Mouse (Mus musculus): ENCODE measurements around the gene Sag. TPM values are rescaled to one million over a fixed set of nuclear protein-coding genes. Genes with fewer than 3 reads are reported as not detected.
"Not testable (repeated sequence)": the region's sequence is repeated elsewhere in the genome, so short reads cannot be mapped to it uniquely, and the experiment has no call there.

The Sag gene
- total and polyA plus RNA-seq, 2 experiments from 2014 or later: 0.11 to 0.31 TPM

DNA sequence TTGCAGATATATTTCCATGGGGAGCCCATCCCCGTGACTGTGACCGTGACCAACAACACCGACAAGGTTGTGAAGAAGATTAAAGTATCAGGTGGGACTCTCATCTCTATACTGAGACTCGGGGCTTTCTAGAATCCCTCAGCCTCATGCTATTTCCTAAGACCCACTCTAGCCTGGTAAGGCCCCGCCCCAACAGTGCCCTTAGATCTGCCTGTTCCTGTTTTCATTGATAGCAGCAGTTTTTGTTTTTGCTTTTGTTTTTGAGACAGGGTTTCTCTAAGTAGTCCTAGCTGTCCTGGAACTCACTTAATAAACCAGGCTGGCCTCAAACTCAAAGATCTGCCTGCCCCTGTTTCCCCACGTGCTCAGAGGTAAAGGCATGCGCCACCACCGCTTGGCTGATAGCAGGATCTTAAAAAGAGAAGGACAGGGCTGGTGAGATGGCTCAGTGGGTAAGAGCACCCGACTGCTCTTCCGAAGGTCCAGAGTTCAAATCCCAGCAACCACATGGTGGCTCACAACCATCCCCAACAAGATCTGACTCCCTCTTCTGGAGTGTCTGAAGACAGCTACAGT, 21.0 kb downstream of the Sag start:
- no peaks in the 10 kb centered on the region for H3K9me3 ChIP-seq (replicated peaks; ENCODE audit: control insufficient read depth, low read length)
- TF ChIP-seq CTCF (IDR thresholded peaks at IDR 0.05; ENCODE audit: low read depth) (no peak), EP300 (IDR thresholded peaks at IDR 0.05; ENCODE audit: low read depth) (no peak)
- no peak overlapping the region for H3K27ac ChIP-seq (ENCODE audit: low read depth)
- 85% methylated on average over 10 of the region's 10 CpGs for whole genome bisulfite sequencing
- no peak overlapping the region for H3K4me3 ChIP-seq (ENCODE audit: low read depth, low read length)
- H3K4me2 ChIP-seq (ENCODE audit: low read depth, low read length): no peak overlapping the region
- H3K9ac ChIP-seq (replicated peaks; ENCODE audit: low read depth, low read length): no peak overlapping the region
- no peaks in the 10 kb centered on the region for H3K36me3 ChIP-seq (replicated peaks; ENCODE audit: control insufficient read depth, insufficient read depth, low read length)
- ATAC-seq (ENCODE audit: insufficient read depth, low read depth) (no peak), DNase-seq (ENCODE audit: low spot score) (no peak)
- peaks cover 6% of the 10 kb centered on the region; the same call in 1 of the 2 replicates for H3K4me1 ChIP-seq (ENCODE audit: control insufficient read depth, insufficient read depth)
- no peaks in the 10 kb centered on the region for H3K27me3 ChIP-seq (ENCODE audit: control insufficient read depth, insufficient read depth, low read length)

DNA sequence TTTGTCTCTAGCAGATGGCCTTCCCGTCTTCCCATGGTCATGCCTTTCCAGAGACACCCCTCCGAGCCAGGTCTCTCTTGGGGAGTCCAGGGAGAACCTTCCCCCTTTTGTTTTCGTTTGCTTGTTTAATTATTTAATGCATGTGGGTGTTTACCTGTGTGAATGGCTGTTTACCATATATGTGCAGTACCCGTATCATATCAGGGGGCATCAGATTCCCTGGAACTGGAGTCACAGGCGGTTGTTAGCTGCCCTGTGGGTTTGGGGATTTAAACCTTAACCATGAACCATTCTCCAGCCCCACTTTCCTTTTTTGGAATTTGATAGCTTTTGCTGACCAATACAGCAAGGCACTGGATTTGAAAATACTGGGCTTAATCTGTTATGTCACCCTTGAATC, 21.8 kb downstream of the Sag start:
- Histone ChIP-seq H3K9ac (replicated peaks; ENCODE audit: low read depth, low read length) (no peak overlapping the region), H3K4me1 (ENCODE audit: control insufficient read depth, insufficient read depth) (peaks cover 6% of the 10 kb centered on the region; the same call in 1 of the 2 replicates), H3K4me2 (ENCODE audit: low read depth, low read length) (no peak overlapping the region), H3K4me3 (ENCODE audit: low read depth, low read length) (no peak overlapping the region), H3K36me3 (replicated peaks; ENCODE audit: control insufficient read depth, insufficient read depth, low read length) (no peaks in the 10 kb centered on the region), H3K9me3 (replicated peaks; ENCODE audit: control insufficient read depth, low read length) (no peaks in the 10 kb centered on the region), H3K27ac (ENCODE audit: low read depth) (no peak overlapping the region), H3K27me3 (ENCODE audit: control insufficient read depth, insufficient read depth, low read length) (no peaks in the 10 kb centered on the region)
- 88% methylated on average over 5 of the region's 5 CpGs for WGBS
- no peak for TF ChIP-seq EP300 (IDR thresholded peaks at IDR 0.05; ENCODE audit: low read depth)
- TF ChIP-seq CTCF (IDR thresholded peaks at IDR 0.05; ENCODE audit: low read depth): no peak
- DNase-seq (ENCODE audit: low spot score): no peak
- ATAC-seq (ENCODE audit: insufficient read depth, low read depth): no peak

DNA sequence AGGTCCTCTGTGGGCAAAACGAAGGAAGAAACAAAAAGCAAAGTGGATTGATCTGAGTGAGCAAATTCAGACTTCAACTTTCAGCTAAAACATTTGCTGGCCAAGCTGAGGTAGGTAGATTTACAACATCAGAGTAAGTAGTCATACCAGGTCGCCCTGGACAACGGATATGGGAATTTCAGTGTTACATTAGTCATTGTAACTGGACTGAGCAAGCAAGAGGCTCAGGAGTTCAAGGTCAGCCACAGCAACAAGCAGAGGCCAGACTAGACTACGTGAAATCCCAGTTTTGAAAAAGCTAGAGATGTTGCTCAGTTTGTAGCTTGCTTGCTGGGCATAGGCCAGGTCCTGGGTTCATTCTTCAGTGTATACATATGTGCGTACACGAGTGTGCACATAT, 22.5 kb downstream of the Sag start:
- DNase-seq (ENCODE audit: low spot score) (no peak), ATAC-seq (ENCODE audit: insufficient read depth, low read depth) (no peak)
- H3K9me3 ChIP-seq (replicated peaks; ENCODE audit: control insufficient read depth, low read length): no peaks in the 10 kb centered on the region
- TF ChIP-seq EP300 (IDR thresholded peaks at IDR 0.05; ENCODE audit: low read depth): no peak
- no peak for TF ChIP-seq CTCF (IDR thresholded peaks at IDR 0.05; ENCODE audit: low read depth)
- H3K4me1 ChIP-seq (ENCODE audit: control insufficient read depth, insufficient read depth): peaks cover 6% of the 10 kb centered on the region; the same call in 1 of the 2 replicates
- 88% methylated on average over 6 of the region's 6 CpGs for WGBS
- H3K4me3 ChIP-seq (ENCODE audit: low read depth, low read length): no peak overlapping the region
- H3K9ac ChIP-seq (replicated peaks; ENCODE audit: low read depth, low read length): no peak overlapping the region
- H3K36me3 ChIP-seq (replicated peaks; ENCODE audit: control insufficient read depth, insufficient read depth, low read length): no peaks in the 10 kb centered on the region
- no peak overlapping the region for H3K27ac ChIP-seq (ENCODE audit: low read depth)
- H3K4me2 ChIP-seq (ENCODE audit: low read depth, low read length): no peak overlapping the region
- no peaks in the 10 kb centered on the region for H3K27me3 ChIP-seq (ENCODE audit: control insufficient read depth, insufficient read depth, low read length)

DNA sequence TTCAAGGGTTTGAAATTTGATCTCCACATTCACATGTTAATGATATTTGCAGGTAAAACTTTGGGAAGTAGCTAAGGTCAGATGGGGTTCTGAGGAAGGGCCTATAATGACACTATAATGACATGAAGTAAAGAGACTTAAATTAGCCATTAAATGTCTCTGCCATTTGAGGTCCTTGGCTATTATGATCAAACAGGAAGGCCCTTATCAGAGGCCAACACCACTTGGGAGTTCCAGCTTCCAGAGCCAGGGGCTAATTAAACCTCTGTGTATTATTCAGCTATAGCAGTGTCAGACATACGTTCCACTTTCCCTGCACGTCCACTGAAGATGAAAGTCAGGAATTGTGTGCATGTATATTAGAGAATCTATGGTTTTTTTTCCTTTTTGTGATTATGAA, 23.0 kb downstream of the Sag start:
- no peak for DNase-seq (ENCODE audit: low spot score)
- H3K27me3 ChIP-seq (ENCODE audit: control insufficient read depth, insufficient read depth, low read length): no peaks in the 10 kb centered on the region
- H3K4me2 ChIP-seq (ENCODE audit: low read depth, low read length): no peak overlapping the region
- no peak overlapping the region for H3K4me3 ChIP-seq (ENCODE audit: low read depth, low read length)
- H3K36me3 ChIP-seq (replicated peaks; ENCODE audit: control insufficient read depth, insufficient read depth, low read length): no peaks in the 10 kb centered on the region
- H3K9me3 ChIP-seq (replicated peaks; ENCODE audit: control insufficient read depth, low read length): no peaks in the 10 kb centered on the region
- no peak overlapping the region for H3K27ac ChIP-seq (ENCODE audit: low read depth)
- 51% methylated on average over 2 of the region's 2 CpGs for WGBS
- H3K9ac ChIP-seq (replicated peaks; ENCODE audit: low read depth, low read length): no peak overlapping the region
- TF ChIP-seq EP300 (IDR thresholded peaks at IDR 0.05; ENCODE audit: low read depth) (no peak), CTCF (IDR thresholded peaks at IDR 0.05; ENCODE audit: low read depth) (no peak)
- no peak for ATAC-seq (ENCODE audit: insufficient read depth, low read depth)
- H3K4me1 ChIP-seq (ENCODE audit: control insufficient read depth, insufficient read depth): peaks cover 6% of the 10 kb centered on the region; the same call in 1 of the 2 replicates

DNA sequence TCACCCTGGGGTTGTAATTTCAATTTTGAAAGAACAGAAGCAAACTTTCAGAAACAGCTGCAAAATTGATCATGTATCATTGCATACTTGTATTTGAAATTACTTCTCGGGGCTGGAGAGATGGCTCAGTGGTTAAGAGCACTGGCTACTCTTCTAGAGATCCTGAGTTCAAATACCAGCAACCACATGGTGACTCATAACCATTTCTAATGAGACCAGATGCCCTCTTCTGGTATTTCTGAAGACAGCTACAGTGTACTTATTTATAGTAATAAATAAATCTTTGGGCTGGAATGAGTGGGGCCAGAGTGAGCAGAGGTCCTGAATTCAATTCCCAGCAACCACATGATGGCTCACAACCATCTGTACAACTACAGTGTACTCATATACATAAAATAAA, 24.0 kb downstream of the Sag start:
- H3K36me3 ChIP-seq (replicated peaks; ENCODE audit: control insufficient read depth, insufficient read depth, low read length); H3K4me1 ChIP-seq (ENCODE audit: control insufficient read depth, insufficient read depth); H3K9ac ChIP-seq (replicated peaks; ENCODE audit: low read depth, low read length); H3K4me2 ChIP-seq (ENCODE audit: low read depth, low read length); H3K9me3 ChIP-seq (replicated peaks; ENCODE audit: control insufficient read depth, low read length); H3K4me3 ChIP-seq (ENCODE audit: low read depth, low read length); H3K27me3 ChIP-seq (ENCODE audit: control insufficient read depth, insufficient read depth, low read length); ATAC-seq (ENCODE audit: insufficient read depth, low read depth); H3K27ac ChIP-seq (ENCODE audit: low read depth); DNase-seq (ENCODE audit: low spot score): not testable (repeated sequence)
- WGBS: 73% methylated on average over 1 of the region's 1 CpGs

DNA sequence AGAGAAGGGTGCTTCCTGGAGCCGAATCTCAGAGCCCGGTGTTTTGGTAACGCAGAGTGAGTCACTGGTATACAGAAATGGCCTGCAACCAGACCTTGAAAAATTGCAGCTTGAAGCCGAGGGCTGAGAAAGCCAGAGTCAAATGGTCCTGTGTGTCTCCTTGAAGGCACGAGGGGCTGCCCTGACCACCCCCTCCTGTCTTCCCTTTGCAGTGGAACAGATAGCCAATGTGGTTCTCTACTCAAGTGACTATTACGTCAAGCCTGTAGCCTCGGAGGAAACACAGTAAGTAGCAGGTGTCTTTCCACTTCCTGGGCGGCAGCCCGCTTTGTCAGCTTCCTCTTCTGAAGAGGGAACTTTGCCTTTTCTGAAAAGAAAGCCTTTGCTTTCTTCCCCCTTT, 24.7 kb downstream of the Sag start:
- Histone ChIP-seq H3K4me2 (ENCODE audit: low read depth, low read length) (no peak overlapping the region), H3K27ac (ENCODE audit: low read depth) (peak overlapping the region; percentile 60; the same call in 1 of the 2 replicates), H3K36me3 (replicated peaks; ENCODE audit: control insufficient read depth, insufficient read depth, low read length) (no peaks in the 10 kb centered on the region), H3K4me1 (ENCODE audit: control insufficient read depth, insufficient read depth) (peaks cover 6% of the 10 kb centered on the region; the same call in 1 of the 2 replicates), H3K9me3 (replicated peaks; ENCODE audit: control insufficient read depth, low read length) (no peaks in the 10 kb centered on the region), H3K27me3 (ENCODE audit: control insufficient read depth, insufficient read depth, low read length) (no peaks in the 10 kb centered on the region), H3K4me3 (ENCODE audit: low read depth, low read length) (no peak overlapping the region), H3K9ac (replicated peaks; ENCODE audit: low read depth, low read length) (no peak overlapping the region)
- no peak for ATAC-seq (ENCODE audit: insufficient read depth, low read depth)
- WGBS: 57% methylated on average over 9 of the region's 9 CpGs
- no peak for DNase-seq (ENCODE audit: low spot score)
- TF ChIP-seq CTCF (IDR thresholded peaks at IDR 0.05; ENCODE audit: low read depth): no peak
